Mouse (Mus musculus): Measurements from ENCODE around the gene Tsr3. TPM values are rescaled to one million over a fixed set of nuclear protein-coding genes. Genes with fewer than 3 reads are reported as not detected.
A peak's percentile ranks its signal among the peaks of the same experiment; 100 is the strongest.

Tsr3 gene
- polyA plus RNA-seq, 1 experiment from 2014 or later = 25.3 TPM

DNA sequence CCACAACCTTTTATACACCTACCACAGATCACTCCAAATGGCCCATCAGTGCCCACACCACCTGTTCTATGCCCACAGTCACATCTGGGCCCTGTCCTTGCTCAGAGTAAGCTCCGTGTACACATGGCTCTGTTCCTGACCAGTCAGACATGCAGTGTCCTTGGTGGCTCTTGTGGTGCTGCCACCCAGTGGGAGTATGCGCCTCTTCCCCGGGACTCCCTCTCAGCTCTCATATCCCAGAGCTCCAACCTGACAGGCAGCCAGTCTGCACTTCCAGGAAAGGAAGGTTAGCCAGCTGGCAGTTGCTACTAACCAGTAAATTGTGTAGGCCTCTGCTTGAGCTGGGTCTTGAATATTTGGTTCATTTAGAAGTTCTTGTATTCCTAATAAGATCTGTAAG, 24.5 kb downstream of the Tsr3 start:
- no peak overlapping the region for H3K9ac ChIP-seq (ENCODE audit: low read length)
- no peak overlapping the region for H3K4me3 ChIP-seq (ENCODE audit: control insufficient read depth in 1 of 2, insufficient read depth in 1 of 2, low read depth in 1 of 2, low read length in 2 of 2)
- H3K4me2 ChIP-seq (ENCODE audit: low read length) = no peak overlapping the region
- peaks cover 0 to 2% of the 10 kb centered on the region in 2 experiments; a peak in 1 of 4 replicates for H3K4me1 ChIP-seq (ENCODE audit: control insufficient read depth in 2 of 2, insufficient read depth in 2 of 2, low read length in 2 of 2)
- no peaks in the 10 kb centered on the region for H3K27me3 ChIP-seq (ENCODE audit: control insufficient read depth, insufficient read depth, low read length)
- peaks cover 82% of the 10 kb centered on the region for H3K36me3 ChIP-seq (ENCODE audit: control insufficient read depth, insufficient read depth, low read length)
- WGBS = 45% methylated on average over 3 of the region's 3 CpGs
- H3K27ac ChIP-seq (replicated peaks in 1 of 2; ENCODE audit: control insufficient read depth in 1 of 2, insufficient read depth in 1 of 2, low read depth in 2 of 2, low read length in 2 of 2) = no peak overlapping the region
- H3K9me3 ChIP-seq (ENCODE audit: control insufficient read depth, low read length) = no peaks in the 10 kb centered on the region
- peak; percentile 23; the same call in 1 of the 2 replicates for ATAC-seq (ENCODE audit: insufficient number of reproducible peaks, insufficient read depth, low FRiP score, low read depth)

- Histone ChIP-seq H3K9ac (ENCODE audit: low read length) (peak overlapping the region; percentile 100; the same call in 1 of the 2 replicates), H3K27me3 (ENCODE audit: control insufficient read depth, insufficient read depth, low read length) (no peaks in the 10 kb centered on the region), H3K9me3 (ENCODE audit: control insufficient read depth, low read length) (no peaks in the 10 kb centered on the region), H3K36me3 (ENCODE audit: control insufficient read depth, insufficient read depth, low read length) (peaks cover 50% of the 10 kb centered on the region), H3K4me3 (ENCODE audit: control insufficient read depth in 1 of 2, insufficient read depth in 1 of 2, low read depth in 1 of 2, low read length in 2 of 2) (peak overlapping the region in 1 of 2 experiments; percentile 99; a peak in 2 of 4 replicates), H3K27ac (replicated peaks in 1 of 2; ENCODE audit: control insufficient read depth in 1 of 2, insufficient read depth in 1 of 2, low read depth in 2 of 2, low read length in 2 of 2) (no peak overlapping the region), H3K4me1 (ENCODE audit: control insufficient read depth in 2 of 2, insufficient read depth in 2 of 2, low read length in 2 of 2) (peaks cover 18 to 35% of the 10 kb centered on the region in 2 experiments), H3K4me2 (ENCODE audit: low read length) (peak overlapping the region; percentile 98)
- no peak for ATAC-seq (ENCODE audit: insufficient number of reproducible peaks, insufficient read depth, low FRiP score, low read depth)
- WGBS = 63% methylated on average over 2 of the region's 2 CpGs
These were observed 30.9 kb downstream of the Tsr3 start for GRCm38 (mm10) chr17:25270795-25271335.

DNA sequence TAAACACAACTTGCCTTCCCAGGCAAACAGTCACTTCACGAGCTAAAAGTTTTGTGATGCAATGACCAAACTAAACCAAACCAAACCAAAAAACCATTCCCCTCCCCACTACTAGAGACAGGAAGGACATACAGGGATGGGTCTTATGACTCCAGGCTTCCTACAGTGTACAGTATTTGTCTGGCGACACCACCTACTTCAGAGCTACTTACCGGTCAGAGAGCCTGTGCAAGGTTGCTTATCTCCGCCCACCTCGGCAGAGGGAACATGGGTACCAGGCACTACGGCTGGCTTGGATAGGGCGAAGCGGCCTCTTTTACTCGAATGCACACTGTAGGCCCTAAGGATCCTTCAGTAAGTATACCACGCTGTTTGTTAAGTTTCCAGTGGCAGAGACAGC, 32.4 kb downstream of the Tsr3 start:
- Histone ChIP-seq H3K27me3 (ENCODE audit: control insufficient read depth, insufficient read depth, low read length) (no peaks in the 10 kb centered on the region), H3K4me2 (ENCODE audit: low read length) (peak overlapping the region; percentile 98), H3K4me3 (ENCODE audit: control insufficient read depth in 1 of 2, insufficient read depth in 1 of 2, low read depth in 1 of 2, low read length in 2 of 2) (peak overlapping the region; percentile 97 to 99), H3K9ac (ENCODE audit: low read length) (peak overlapping the region; percentile 100), H3K36me3 (ENCODE audit: control insufficient read depth, insufficient read depth, low read length) (peaks cover 35% of the 10 kb centered on the region), H3K9me3 (ENCODE audit: control insufficient read depth, low read length) (no peaks in the 10 kb centered on the region), H3K4me1 (ENCODE audit: control insufficient read depth in 2 of 2, insufficient read depth in 2 of 2, low read length in 2 of 2) (peaks cover 18 to 35% of the 10 kb centered on the region in 2 experiments), H3K27ac (replicated peaks in 1 of 2; ENCODE audit: control insufficient read depth in 1 of 2, insufficient read depth in 1 of 2, low read depth in 2 of 2, low read length in 2 of 2) (peak overlapping the region; percentile 99)
- WGBS = under 1% methylated on average over 10 of the region's 10 CpGs
- ATAC-seq (ENCODE audit: insufficient number of reproducible peaks, insufficient read depth, low FRiP score, low read depth) = no peak

DNA sequence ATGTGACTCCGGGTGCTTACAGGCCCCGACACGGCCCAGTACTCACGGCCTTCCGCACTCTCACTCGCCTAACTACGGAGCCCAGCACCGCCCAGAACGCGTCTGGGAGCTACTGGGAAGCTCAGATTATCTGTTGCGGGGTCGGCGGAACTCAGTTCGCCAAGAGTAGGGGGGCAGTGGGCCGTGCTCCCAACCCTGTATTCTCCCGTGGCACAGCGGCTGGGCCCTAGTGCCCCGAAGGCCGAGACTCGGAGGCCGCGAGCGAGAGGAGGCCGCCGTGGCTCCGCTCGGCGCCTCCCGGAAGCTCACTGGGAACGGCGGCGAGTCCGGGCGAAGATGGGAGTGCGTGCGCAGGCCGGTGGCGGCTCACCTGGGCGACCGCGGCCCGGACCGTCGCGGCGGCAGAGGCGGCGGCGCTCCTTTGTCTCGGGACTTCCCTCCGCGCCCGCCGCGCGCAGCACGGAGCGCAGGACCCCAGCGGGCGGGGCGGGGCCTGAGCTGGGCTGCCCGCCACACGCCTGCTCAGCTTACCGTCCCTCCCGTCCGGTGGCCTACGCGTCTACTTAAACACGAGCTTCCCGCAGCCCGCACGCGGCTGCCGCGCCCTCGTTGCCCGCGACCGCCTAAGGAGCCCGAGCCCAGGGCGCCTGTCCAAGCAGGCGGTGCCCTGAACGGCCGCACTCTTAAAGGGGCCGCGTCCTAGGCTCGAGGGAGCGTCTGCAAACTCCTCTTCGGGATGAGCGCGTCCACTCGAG, 33.2 kb downstream of the Tsr3 start:
- peaks cover 18 to 35% of the 10 kb centered on the region in 2 experiments for H3K4me1 ChIP-seq (ENCODE audit: control insufficient read depth in 2 of 2, insufficient read depth in 2 of 2, low read length in 2 of 2)
- no peaks in the 10 kb centered on the region for H3K9me3 ChIP-seq (ENCODE audit: control insufficient read depth, low read length)
- H3K27me3 ChIP-seq (ENCODE audit: control insufficient read depth, insufficient read depth, low read length) = no peaks in the 10 kb centered on the region
- WGBS = under 1% methylated on average over 64 of the region's 92 CpGs
- H3K4me3 ChIP-seq (ENCODE audit: control insufficient read depth in 1 of 2, insufficient read depth in 1 of 2, low read depth in 1 of 2, low read length in 2 of 2) = peak overlapping the region; percentile 97 to 99
- peak overlapping the region; percentile 98 for H3K4me2 ChIP-seq (ENCODE audit: low read length)
- peak overlapping the region; percentile 100 for H3K9ac ChIP-seq (ENCODE audit: low read length)
- peak; percentile 91 for ATAC-seq (ENCODE audit: insufficient number of reproducible peaks, insufficient read depth, low FRiP score, low read depth)
- peaks cover 27% of the 10 kb centered on the region for H3K36me3 ChIP-seq (ENCODE audit: control insufficient read depth, insufficient read depth, low read length)
- H3K27ac ChIP-seq (replicated peaks in 1 of 2; ENCODE audit: control insufficient read depth in 1 of 2, insufficient read depth in 1 of 2, low read depth in 2 of 2, low read length in 2 of 2) = peak overlapping the region; percentile 99

GRCm38 (mm10) chr17:25273706-25274501, 33.9 kb downstream of the Tsr3 start:
- Histone ChIP-seq H3K4me1 (ENCODE audit: control insufficient read depth in 2 of 2, insufficient read depth in 2 of 2, low read length in 2 of 2) (peaks cover 18 to 35% of the 10 kb centered on the region in 2 experiments), H3K9ac (ENCODE audit: low read length) (peak overlapping the region; percentile 100), H3K36me3 (ENCODE audit: control insufficient read depth, insufficient read depth, low read length) (peaks cover 20% of the 10 kb centered on the region), H3K27me3 (ENCODE audit: control insufficient read depth, insufficient read depth, low read length) (no peaks in the 10 kb centered on the region), H3K4me3 (ENCODE audit: control insufficient read depth in 1 of 2, insufficient read depth in 1 of 2, low read depth in 1 of 2, low read length in 2 of 2) (peak overlapping the region; percentile 97 to 99), H3K27ac (replicated peaks in 1 of 2; ENCODE audit: control insufficient read depth in 1 of 2, insufficient read depth in 1 of 2, low read depth in 2 of 2, low read length in 2 of 2) (peak overlapping the region; percentile 99), H3K9me3 (ENCODE audit: control insufficient read depth, low read length) (no peaks in the 10 kb centered on the region), H3K4me2 (ENCODE audit: low read length) (peak overlapping the region; percentile 98)
- WGBS = 1% methylated on average over 38 of the region's 45 CpGs
- ATAC-seq (ENCODE audit: insufficient number of reproducible peaks, insufficient read depth, low FRiP score, low read depth) = peak; percentile 85

DNA sequence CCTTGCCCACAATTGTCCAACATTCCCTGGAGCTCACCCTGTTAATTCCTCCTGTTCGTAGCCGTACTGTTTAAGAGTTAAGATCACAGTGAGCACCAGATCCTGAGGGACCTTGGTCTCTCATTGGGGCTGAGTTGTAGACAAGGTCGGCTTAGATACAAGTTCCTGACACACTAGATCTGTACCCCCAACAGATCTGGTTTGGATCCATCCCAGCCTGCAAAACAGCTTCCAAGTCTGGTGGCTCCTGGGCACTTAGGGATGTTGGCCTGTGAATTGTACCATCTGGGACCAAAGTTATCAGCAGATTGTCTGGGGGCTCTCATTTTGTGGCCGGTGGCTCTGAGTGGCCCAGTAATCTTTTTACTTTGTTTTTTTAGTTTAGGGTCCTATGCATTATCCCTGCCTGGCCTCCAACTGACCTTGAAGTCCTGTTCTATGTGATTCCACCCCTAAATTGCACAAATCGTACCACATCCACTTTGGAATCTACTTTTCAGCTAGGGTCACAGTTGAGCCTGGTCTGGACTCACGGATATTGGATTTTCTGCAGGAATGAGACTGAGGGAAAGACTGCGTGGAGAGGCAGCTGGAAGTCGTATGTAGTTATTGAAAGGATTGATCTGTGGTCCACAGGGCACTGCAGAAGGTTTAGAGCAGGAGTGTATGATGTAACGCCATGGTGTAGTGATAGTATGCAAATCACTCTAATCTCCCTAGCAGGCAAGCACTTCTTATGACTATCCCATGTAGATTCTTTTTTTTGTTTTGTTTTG, 34.8 kb downstream of the Tsr3 start, which contains the start of gene Ube2i:
Gene Ube2i, minus strand, starts transcription at position 52 of the 776 bp plus-strand sequence.
- H3K27me3 ChIP-seq (ENCODE audit: control insufficient read depth, insufficient read depth, low read length) = no peaks in the 10 kb centered on the region
- H3K9ac ChIP-seq (ENCODE audit: low read length) = peak within 1 kb of the TSS; percentile 100
- peak within 1 kb of the TSS; percentile 97 to 99 for H3K4me3 ChIP-seq (ENCODE audit: control insufficient read depth in 1 of 2, insufficient read depth in 1 of 2, low read depth in 1 of 2, low read length in 2 of 2)
- peaks cover 11% of the 10 kb centered on the region for H3K36me3 ChIP-seq (ENCODE audit: control insufficient read depth, insufficient read depth, low read length)
- peak within 1 kb of the TSS; percentile 99 for H3K27ac ChIP-seq (replicated peaks in 1 of 2; ENCODE audit: control insufficient read depth in 1 of 2, insufficient read depth in 1 of 2, low read depth in 2 of 2, low read length in 2 of 2)
- WGBS = 83% methylated on average over 9 of the region's 9 CpGs
- peaks cover 18 to 30% of the 10 kb centered on the region in 2 experiments for H3K4me1 ChIP-seq (ENCODE audit: control insufficient read depth in 2 of 2, insufficient read depth in 2 of 2, low read length in 2 of 2)
- no peaks in the 10 kb centered on the region for H3K9me3 ChIP-seq (ENCODE audit: control insufficient read depth, low read length)
- H3K4me2 ChIP-seq (ENCODE audit: low read length) = peak within 1 kb of the TSS; percentile 98
- ATAC-seq (ENCODE audit: insufficient number of reproducible peaks, insufficient read depth, low FRiP score, low read depth) = no peak

DNA sequence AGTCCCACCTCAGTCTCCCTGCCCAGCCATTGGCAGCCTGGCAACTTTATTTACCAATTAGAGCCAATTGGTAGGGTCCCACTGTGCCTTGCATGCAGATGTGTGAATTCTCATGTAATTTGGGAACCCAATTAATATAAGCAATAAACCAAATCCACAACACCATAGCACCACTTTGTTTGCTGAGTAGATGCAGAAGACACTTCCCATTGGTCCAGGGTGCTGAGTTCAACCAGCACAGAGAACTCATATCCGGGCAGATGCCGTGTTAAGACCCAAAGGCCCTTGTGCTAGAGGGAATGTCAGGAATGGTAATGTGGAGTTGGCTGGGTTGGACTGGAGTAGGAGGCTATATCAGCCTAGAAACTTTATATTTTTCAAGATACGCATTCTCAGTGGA, 35.9 kb downstream of the Tsr3 start:
- Histone ChIP-seq H3K36me3 (ENCODE audit: control insufficient read depth, insufficient read depth, low read length) (0 out of 2 replicates have a peak, but pooled peaks cover under 1% of the 10 kb centered on the region), H3K4me3 (ENCODE audit: control insufficient read depth in 1 of 2, insufficient read depth in 1 of 2, low read depth in 1 of 2, low read length in 2 of 2) (no peak overlapping the region), H3K4me1 (ENCODE audit: control insufficient read depth in 2 of 2, insufficient read depth in 2 of 2, low read length in 2 of 2) (peaks cover 15 to 20% of the 10 kb centered on the region in 2 experiments), H3K27me3 (ENCODE audit: control insufficient read depth, insufficient read depth, low read length) (no peaks in the 10 kb centered on the region), H3K9ac (ENCODE audit: low read length) (no peak overlapping the region), H3K27ac (replicated peaks in 1 of 2; ENCODE audit: control insufficient read depth in 1 of 2, insufficient read depth in 1 of 2, low read depth in 2 of 2, low read length in 2 of 2) (no peak overlapping the region), H3K4me2 (ENCODE audit: low read length) (no peak overlapping the region), H3K9me3 (ENCODE audit: control insufficient read depth, low read length) (no peaks in the 10 kb centered on the region)
- WGBS = 87% methylated on average over 3 of the region's 3 CpGs
- ATAC-seq (ENCODE audit: insufficient number of reproducible peaks, insufficient read depth, low FRiP score, low read depth) = no peak
